Mouse (Mus musculus) spleen, adult 2 months (tissue): ENCODE measurements around the gene Cd300lf.

ENCODE experiments used
- CTCF ChIP-seq: fragments of 200-500 bp; IDR thresholded peaks from 2 replicates; pipeline ENCODE4 v1.5.1; 2011; ENCODE audit warnings: mild to moderate bottlenecking, inconsistent platforms; ENCODE audit not compliant: insufficient read depth, insufficient read length, insufficient replicate concordance; ENCODE audit errors: extremely low read depth
- POLR2A ChIP-seq: fragments of 200-500 bp; IDR thresholded peaks from 2 replicates; pipeline ENCODE4 v1.6.1; 2011; ENCODE audit warnings: low read depth, low read length, inconsistent platforms

DNA sequence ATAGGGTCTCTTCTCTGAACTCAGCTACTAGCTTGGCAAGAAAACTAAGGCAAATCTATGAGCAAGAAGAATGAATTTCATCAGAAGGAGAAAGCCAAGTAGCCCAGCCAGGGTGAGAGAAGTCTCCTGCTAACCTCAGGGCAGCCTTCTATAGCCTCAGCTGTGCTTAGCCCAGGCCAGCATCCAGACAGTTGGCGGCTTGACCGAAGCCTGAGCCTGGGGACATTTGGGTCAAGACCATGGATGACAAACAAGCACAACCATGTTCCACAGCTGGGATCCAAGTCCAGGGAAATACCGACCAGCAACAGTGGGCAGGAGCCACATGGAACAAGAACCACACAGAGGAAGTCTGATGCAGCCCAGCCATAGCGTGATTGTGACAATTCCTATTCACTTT lies 14.0 kb upstream of the Cd300lf start:
- no peak for TF ChIP-seq CTCF
- TF ChIP-seq POLR2A: no peak
